Mouse (Mus musculus): ENCODE measurements around the gene Etfbkmt. TPM values are rescaled to one million over a fixed set of nuclear protein-coding genes. Genes with fewer than 3 reads are reported as not detected.
"Not testable (repeated sequence)": the region's sequence is repeated elsewhere in the genome, so short reads cannot be mapped to it uniquely, and the experiment has no call there.

Gene Etfbkmt
- total and polyA plus RNA-seq, 3 experiments = 12.8 to 38.8 (median 24.2) TPM

- 54% methylated on average over 3 of the region's 3 CpGs for WGBS
- Histone ChIP-seq H3K27me3 (ENCODE audit: control insufficient read depth, insufficient read depth, low read length) (no peaks in the 10 kb centered on the region), H3K79me2 (replicated peaks; ENCODE audit: control insufficient read depth, insufficient read depth, low read length) (no peaks in the 10 kb centered on the region), H3K9ac (ENCODE audit: low read depth, low read length) (no peak overlapping the region), H3K4me3 (no peak overlapping the region), H3K27ac (no peak overlapping the region), H3K4me1 (ENCODE audit: control insufficient read depth, insufficient read depth, low read length) (no peaks in the 10 kb centered on the region), H3K36me3 (ENCODE audit: control insufficient read depth, insufficient read depth, low read length) (peaks cover 2% of the 10 kb centered on the region)
- intact Hi-C loops (cut with DNase I) = no loop called here
- TF ChIP-seq POLR2A (IDR thresholded peaks at IDR 0.05; ENCODE audit: insufficient read depth, low read depth, low read length) (no peak), CTCF (IDR thresholded peaks at IDR 0.05) (no peak), EP300 (IDR thresholded peaks at IDR 0.05; ENCODE audit: insufficient read depth, low read depth, low read length) (no peak)
- DNase-seq = no peak
Measured at GRCm38 (mm10) chr6:149155031-149155841, 15.6 kb downstream of the Etfbkmt start.

GRCm38 (mm10) chr6:149167038-149167437, 27.4 kb downstream of the Etfbkmt start:
- Histone ChIP-seq H3K36me3 (ENCODE audit: control insufficient read depth, insufficient read depth, low read length) (peaks cover 14% of the 10 kb centered on the region), H3K27ac (peak overlapping the region; percentile 78)
- H3K79me2 ChIP-seq (replicated peaks; ENCODE audit: control insufficient read depth, insufficient read depth, low read length); intact Hi-C loops (cut with DNase I); H3K9ac ChIP-seq (ENCODE audit: low read depth, low read length); H3K4me1 ChIP-seq (ENCODE audit: control insufficient read depth, insufficient read depth, low read length); H3K27me3 ChIP-seq (ENCODE audit: control insufficient read depth, insufficient read depth, low read length); H3K4me3 ChIP-seq: not testable (repeated sequence)
- 37% methylated on average over 3 of the region's 4 CpGs for WGBS
- peak in 1 of 2 experiments; percentile 55 for DNase-seq

GRCm38 (mm10) chr6:149167672-149168071, 28.0 kb downstream of the Etfbkmt start:
- Histone ChIP-seq H3K4me1 (ENCODE audit: control insufficient read depth, insufficient read depth, low read length) (peaks cover 1% of the 10 kb centered on the region; the same call in 1 of the 2 replicates), H3K9ac (ENCODE audit: low read depth, low read length) (no peak overlapping the region), H3K36me3 (ENCODE audit: control insufficient read depth, insufficient read depth, low read length) (peaks cover 14% of the 10 kb centered on the region), H3K27ac (peak overlapping the region; percentile 60), H3K27me3 (ENCODE audit: control insufficient read depth, insufficient read depth, low read length) (no peaks in the 10 kb centered on the region), H3K79me2 (replicated peaks; ENCODE audit: control insufficient read depth, insufficient read depth, low read length) (no peaks in the 10 kb centered on the region), H3K4me3 (no peak overlapping the region)
- intact Hi-C loops (cut with DNase I) = no loop called here
- 92% methylated on average over 1 of the region's 1 CpGs for WGBS
- TF ChIP-seq EP300 (IDR thresholded peaks at IDR 0.05; ENCODE audit: insufficient read depth, low read depth, low read length) = no peak
- DNase-seq = no peak

- DNase-seq = no peak
- H3K27me3 ChIP-seq (ENCODE audit: control insufficient read depth, insufficient read depth, low read length) = no peaks in the 10 kb centered on the region
- intact Hi-C loops (cut with DNase I) = no loop called here
- 96% methylated on average over 2 of the region's 2 CpGs for WGBS
- H3K79me2 ChIP-seq (replicated peaks; ENCODE audit: control insufficient read depth, insufficient read depth, low read length) = no peaks in the 10 kb centered on the region
- TF ChIP-seq POLR2A (IDR thresholded peaks at IDR 0.05; ENCODE audit: insufficient read depth, low read depth, low read length) (no peak), EP300 (IDR thresholded peaks at IDR 0.05; ENCODE audit: insufficient read depth, low read depth, low read length) (no peak), CTCF (IDR thresholded peaks at IDR 0.05) (no peak)
- no peak overlapping the region for H3K4me3 ChIP-seq
- H3K27ac ChIP-seq = no peak overlapping the region; the same call in 1 of the 2 replicates
- H3K36me3 ChIP-seq (ENCODE audit: control insufficient read depth, insufficient read depth, low read length) = peaks cover 14% of the 10 kb centered on the region
- peaks cover 1% of the 10 kb centered on the region; the same call in 1 of the 2 replicates for H3K4me1 ChIP-seq (ENCODE audit: control insufficient read depth, insufficient read depth, low read length)
- no peak overlapping the region for H3K9ac ChIP-seq (ENCODE audit: low read depth, low read length)
Measured at GRCm38 (mm10) chr6:149168436-149168835, 28.8 kb downstream of the Etfbkmt start.

- H3K36me3 ChIP-seq (ENCODE audit: control insufficient read depth, insufficient read depth, low read length) = peaks cover 14% of the 10 kb centered on the region
- H3K27me3 ChIP-seq (ENCODE audit: control insufficient read depth, insufficient read depth, low read length); DNase-seq; H3K9ac ChIP-seq (ENCODE audit: low read depth, low read length); H3K79me2 ChIP-seq (replicated peaks; ENCODE audit: control insufficient read depth, insufficient read depth, low read length); intact Hi-C loops (cut with DNase I); H3K27ac ChIP-seq; H3K4me3 ChIP-seq; H3K4me1 ChIP-seq (ENCODE audit: control insufficient read depth, insufficient read depth, low read length): not testable (repeated sequence)
- whole genome bisulfite sequencing = 94% methylated on average over 4 of the region's 4 CpGs
Measured at GRCm38 (mm10) chr6:149169965-149170364, 30.3 kb downstream of the Etfbkmt start.

- Histone ChIP-seq H3K79me2 (replicated peaks; ENCODE audit: control insufficient read depth, insufficient read depth, low read length) (no peaks in the 10 kb centered on the region), H3K9ac (ENCODE audit: low read depth, low read length) (no peak overlapping the region), H3K36me3 (ENCODE audit: control insufficient read depth, insufficient read depth, low read length) (peaks cover 13% of the 10 kb centered on the region), H3K4me1 (ENCODE audit: control insufficient read depth, insufficient read depth, low read length) (peaks cover 10% of the 10 kb centered on the region), H3K27me3 (ENCODE audit: control insufficient read depth, insufficient read depth, low read length) (no peaks in the 10 kb centered on the region), H3K4me3 (no peak overlapping the region), H3K27ac (peak overlapping the region; percentile 62)
- intact Hi-C loops (cut with DNase I) = no loop called here
- 52% methylated on average over 4 of the region's 4 CpGs for WGBS
- TF ChIP-seq POLR2A (IDR thresholded peaks at IDR 0.05; ENCODE audit: insufficient read depth, low read depth, low read length) (no peak), EP300 (IDR thresholded peaks at IDR 0.05; ENCODE audit: insufficient read depth, low read depth, low read length) (no peak), CTCF (IDR thresholded peaks at IDR 0.05) (no peak)
- peak; percentile 24 to 30 for DNase-seq
Measured at GRCm38 (mm10) chr6:149173831-149174625, 34.4 kb downstream of the Etfbkmt start.

Data from heart, adult 2 months (tissue).